ENCODE assay signal across 8 mouse cellular contexts in the genomic region with DNA sequence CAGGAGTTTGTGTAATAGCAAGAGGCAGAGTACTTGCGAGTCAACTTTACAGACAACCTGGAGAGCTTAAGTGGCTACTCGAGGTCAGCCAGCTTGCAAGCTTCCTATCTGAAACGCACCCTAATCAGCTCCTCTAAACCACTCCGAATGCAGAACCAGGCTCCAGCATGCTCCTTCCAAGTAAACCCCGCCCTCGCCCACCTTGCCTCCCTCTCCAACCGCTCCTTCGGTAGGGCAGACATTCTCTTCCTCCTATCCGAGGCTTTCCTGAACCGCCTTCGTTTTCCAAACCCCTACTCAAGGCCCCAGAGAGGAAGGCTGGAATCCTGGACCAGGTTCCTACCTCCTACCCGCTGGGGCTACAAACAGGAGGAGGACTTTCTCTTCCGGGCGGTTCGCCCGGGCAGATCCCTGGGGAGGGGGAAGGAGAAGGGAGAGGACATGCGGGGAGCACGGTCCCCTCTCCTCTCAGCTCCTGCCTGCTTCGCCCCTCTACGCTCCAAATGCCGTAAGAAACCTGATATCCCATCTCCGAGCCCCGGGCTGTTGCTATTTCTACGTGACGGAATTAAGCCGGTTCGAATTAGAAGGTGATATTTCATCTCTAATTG. TPM values are rescaled to one million over a fixed set of nuclear protein-coding genes. Genes with fewer than 3 reads are reported as not detected.
DNase-seq lines count a peak whose midpoint lies in the region; ATAC-seq and TF ChIP-seq lines count a peak whose summit lies in the region.

No protein-coding gene starts in this region.

- peaks cover 17% of the 10 kb centered on the region for H3K27me3 ChIP-seq in E14TG2a.4 (ENCODE audit: insufficient read depth, low read length)
- H3K27me3 ChIP-seq in forebrain, embryonic 11.5 days (ENCODE audit: control insufficient read depth, insufficient read depth, low read length), result peaks cover 2% of the 10 kb centered on the region; the same call in 1 of the 2 replicates
- H3K27me3 ChIP-seq in neural tube, embryonic 15.5 days (replicated peaks), result no peaks in the 10 kb centered on the region; the same call in 1 of the 2 replicates

- H3K27ac ChIP-seq in bone marrow macrophage, adult 2 months (ENCODE audit: insufficient read depth, low read depth, low read length), result peak overlapping the region; percentile 11
- no peak overlapping the region for H3K27ac ChIP-seq in forebrain, embryonic 11.5 days (ENCODE audit: low read depth, low read length)
- H3K27ac ChIP-seq in neural tube, embryonic 15.5 days (replicated peaks), result peak overlapping the region; percentile 87

- peak overlapping the region; percentile 84 for H3K4me3 ChIP-seq in E14TG2a.4 (replicated peaks; ENCODE audit: low read length)
- peak overlapping the region; percentile 88 for H3K4me3 ChIP-seq in bone marrow macrophage, adult 2 months (ENCODE audit: insufficient read depth, low read length)
- peak overlapping the region; percentile 72 for H3K4me3 ChIP-seq in forebrain, embryonic 11.5 days (ENCODE audit: low read depth, low read length)
- H3K4me3 ChIP-seq in neural tube, embryonic 15.5 days (replicated peaks), result peak overlapping the region; percentile 71

- peak; percentile 78 for DNase-seq in forebrain, embryonic 11.5 days (ENCODE audit: low spot score)
- peak; percentile 78 for DNase-seq in heart, postnatal 10 days
- peak; percentile 36 to 64 for DNase-seq in kidney, postnatal 25 days
- peak; percentile 71 to 79 for DNase-seq in lung, adult 18-20 months

- peak; percentile 65 for ATAC-seq in forebrain, embryonic 11.5 days (replicated peaks; ENCODE audit: low FRiP score)
- ATAC-seq in neural tube, embryonic 15.5 days (ENCODE audit: low FRiP score), result peak; percentile 73
- no peak for ATAC-seq in erythroid progenitor cell, adult 5-6 weeks (replicated peaks; ENCODE audit: low FRiP score, poor library complexity, severe bottlenecking)

- H3K9me3 ChIP-seq in E14TG2a.4 (ENCODE audit: low read length), result no peaks in the 10 kb centered on the region
- H3K9me3 ChIP-seq in forebrain, embryonic 11.5 days (ENCODE audit: control insufficient read depth, low read length), result no peaks in the 10 kb centered on the region
- H3K9me3 ChIP-seq in neural tube, embryonic 15.5 days (replicated peaks), result no peaks in the 10 kb centered on the region

- no peaks in the 10 kb centered on the region for H3K36me3 ChIP-seq in E14TG2a.4 (ENCODE audit: insufficient read depth, low read length)
- no peaks in the 10 kb centered on the region for H3K36me3 ChIP-seq in forebrain, embryonic 11.5 days (ENCODE audit: control insufficient read depth, insufficient read depth, low read length)
- no peaks in the 10 kb centered on the region for H3K36me3 ChIP-seq in neural tube, embryonic 15.5 days

- H3K4me1 ChIP-seq in E14TG2a.4 (replicated peaks; ENCODE audit: low read depth, low read length), result peaks cover 36% of the 10 kb centered on the region
- no peaks in the 10 kb centered on the region for H3K4me1 ChIP-seq in bone marrow macrophage, adult 2 months (ENCODE audit: control insufficient read depth, insufficient read depth, low read length)
- 0 out of 2 replicates have a peak, but pooled peaks cover 2% of the 10 kb centered on the region for H3K4me1 ChIP-seq in forebrain, embryonic 11.5 days (replicated peaks; ENCODE audit: control insufficient read depth, insufficient read depth, low read length)
- H3K4me1 ChIP-seq in neural tube, embryonic 15.5 days, result peaks cover 14% of the 10 kb centered on the region

- H3K9ac ChIP-seq in forebrain, embryonic 11.5 days (ENCODE audit: low read length), result peak overlapping the region; percentile 86
- peak overlapping the region; percentile 93 for H3K9ac ChIP-seq in neural tube, embryonic 15.5 days (replicated peaks)

- intact Hi-C loops in heart, postnatal 10 days (cut with DNase I), result loop anchor here (2.0 to 5.0 kb wide), 3 partner anchors 48 to 176 kb away; a partner anchor contains a TSS

- no peak for TF ChIP-seq CTCF in E14TG2a.4 (conservative IDR thresholded peaks at IDR 0.05; ENCODE audit: low read length)
- no peak for TF ChIP-seq CTCF in bone marrow macrophage, adult 2 months (IDR thresholded peaks at IDR 0.05; ENCODE audit: low read depth, low read length)

- no peak for TF ChIP-seq POLR2A in bone marrow macrophage, adult 2 months (IDR thresholded peaks at IDR 0.05; ENCODE audit: borderline replicate concordance, low read depth, low read length)

- H3K4me2 ChIP-seq in forebrain, embryonic 11.5 days (ENCODE audit: low read depth, low read length, severe bottlenecking), result peak overlapping the region; percentile 94
- peak overlapping the region; percentile 87 for H3K4me2 ChIP-seq in neural tube, embryonic 15.5 days

- WGBS in forebrain, embryonic 11.5 days, result under 1% methylated on average over 27 of the region's 27 CpGs
- 1% methylated on average over 26 of the region's 27 CpGs for WGBS in neural tube, embryonic 15.5 days

RNA-seq across cellular contexts. Expression of a gene that starts 25.9 kb away (rescaled TPM):
- not detected in 2 replicates for polyA plus RNA-seq in bone marrow macrophage, adult 2 months (2012; ENCODE audit: insufficient read depth, insufficient read length, missing spikeins)
- polyA plus RNA-seq in forebrain, embryonic 11.5 days (2014; fragmentation: Nextera tagmentation; extraction: Ambion mirVana), result not detected in 2 replicates
- total RNA-seq in heart, postnatal 10 days (2021), result not detected
- not detected in 2 replicates for polyA plus RNA-seq in neural tube, embryonic 15.5 days (2015; fragmentation: Nextera tagmentation; extraction: Ambion mirVana)
- not detected in 2 replicates for total RNA-seq in erythroid progenitor cell, adult 5-6 weeks (2015; ENCODE audit: low replicate concordance)
- total RNA-seq in erythroid progenitor cell, adult 5-6 weeks (2017; ENCODE audit: low replicate concordance), result not detected in 2 replicates

RNA-seq across cellular contexts. Expression of a gene that starts 40.0 kb away (rescaled TPM):
- polyA plus RNA-seq in bone marrow macrophage, adult 2 months (2012; ENCODE audit: insufficient read depth, insufficient read length, missing spikeins), result not detected in 2 replicates
- polyA plus RNA-seq in forebrain, embryonic 11.5 days (2014; fragmentation: Nextera tagmentation; extraction: Ambion mirVana), result not detected in 2 replicates
- total RNA-seq in heart, postnatal 10 days (2021), result 100 to 1,000 TPM; 879 to 920 TPM
- polyA plus RNA-seq in neural tube, embryonic 15.5 days (2015; fragmentation: Nextera tagmentation; extraction: Ambion mirVana), result 3.5 and 4.9 TPM in 2 replicates
- total RNA-seq in erythroid progenitor cell, adult 5-6 weeks (2015; ENCODE audit: low replicate concordance), result not detected in 2 replicates
- total RNA-seq in erythroid progenitor cell, adult 5-6 weeks (2017; ENCODE audit: low replicate concordance), result not detected in 2 replicates

RNA-seq across cellular contexts. Expression of a gene that starts 45.4 kb away (rescaled TPM):
- 0.66 and 0.69 TPM in 2 replicates for polyA plus RNA-seq in bone marrow macrophage, adult 2 months (2012; ENCODE audit: insufficient read depth, insufficient read length, missing spikeins)
- 56.0 and 60.4 TPM in 2 replicates for polyA plus RNA-seq in forebrain, embryonic 11.5 days (2014; fragmentation: Nextera tagmentation; extraction: Ambion mirVana)
- 100 to 1,000 TPM in 1 of 2 experiments, 10 to 100 TPM in 1; 83.2 to 115 TPM for total RNA-seq in heart, postnatal 10 days (2021)
- polyA plus RNA-seq in neural tube, embryonic 15.5 days (2015; fragmentation: Nextera tagmentation; extraction: Ambion mirVana), result 19.0 and 23.4 TPM in 2 replicates
- 0.84 and 1.4 TPM in 2 replicates for total RNA-seq in erythroid progenitor cell, adult 5-6 weeks (2015; ENCODE audit: low replicate concordance)
- total RNA-seq in erythroid progenitor cell, adult 5-6 weeks (2017; ENCODE audit: low replicate concordance), result 1.2 TPM in 1 of 2 replicates, not detected in the other

RNA-seq across cellular contexts. Expression of a gene that starts 51.4 kb away (rescaled TPM):
- polyA plus RNA-seq in bone marrow macrophage, adult 2 months (2012; ENCODE audit: insufficient read depth, insufficient read length, missing spikeins), result not detected in 2 replicates
- polyA plus RNA-seq in forebrain, embryonic 11.5 days (2014; fragmentation: Nextera tagmentation; extraction: Ambion mirVana), result 0.12 and 0.84 TPM in 2 replicates
- total RNA-seq in heart, postnatal 10 days (2021), result 1 to 10 TPM; 2.0 to 2.3 TPM
- 0.28 TPM in 1 of 2 replicates, not detected in the other for polyA plus RNA-seq in neural tube, embryonic 15.5 days (2015; fragmentation: Nextera tagmentation; extraction: Ambion mirVana)
- not detected in 2 replicates for total RNA-seq in erythroid progenitor cell, adult 5-6 weeks (2015; ENCODE audit: low replicate concordance)
- not detected in 2 replicates for total RNA-seq in erythroid progenitor cell, adult 5-6 weeks (2017; ENCODE audit: low replicate concordance)

Comparison
In these comparisons a context has a peak if more than half of its experiments do, and no peak if none do; other contexts are left out.
1. RNA of a gene that starts 45.4 kb away (polyA plus RNA-seq): 56.0 to 60.4 TPM in forebrain, embryonic 11.5 days and 19.0 to 23.4 TPM in neural tube, embryonic 15.5 days; 0.66 to 0.69 TPM in bone marrow macrophage, adult 2 months; every median in the first group is over 10 times any median in the second.
2. Peak in every context shown above with its lines, with median percentiles within 50 percentile points of each other: H3K4me3 ChIP-seq and DNase-seq.